Mouse (Mus musculus) embryonic facial prominence, embryonic 14.5 days (tissue): ENCODE measurements around the gene Methig1. TPM values are rescaled to one million over a fixed set of nuclear protein-coding genes. Genes with fewer than 3 reads are reported as not detected.
"Not testable (repeated sequence)": the region's sequence is repeated elsewhere in the genome, so short reads cannot be mapped to it uniquely, and the experiment has no call there.

ENCODE experiments used
- ATAC-seq: fragments of 200-750 bp; cut with Nextera tagmentation; 2 replicates; pipeline ENCODE4 v1.8.0; 2017; ENCODE audit warnings: low read depth, moderate number of reproducible peaks, moderate TSS enrichment
- DNase-seq: peaks from one replicate; pipeline ENCODE4 v3.0.0-alpha.2; 2015; ENCODE audit warnings: low spot score
- H3K27ac ChIP-seq: fragments of 300-500 bp; sonication (generic); replicated peaks from 2 replicates; pipeline ENCODE4 v1.5.1; 2014; ENCODE audit warnings: low read depth, mild to moderate bottlenecking, low read length, moderate library complexity
- H3K27me3 ChIP-seq: fragments of 300-500 bp; sonication (generic); replicated peaks from 2 replicates; pipeline ENCODE4 v1.6.1; 2014; ENCODE audit warnings: low read length; ENCODE audit not compliant: control insufficient read depth, insufficient read depth
- H3K36me3 ChIP-seq: fragments of 300-500 bp; sonication (generic); 2 replicates; pipeline ENCODE4 v1.6.1; 2014; ENCODE audit warnings: low read length, mixed read lengths; ENCODE audit not compliant: control insufficient read depth, insufficient read depth
- H3K4me1 ChIP-seq: fragments of 300-500 bp; sonication (generic); 2 replicates; pipeline ENCODE4 v1.6.1; 2014; ENCODE audit warnings: antibody characterized with exemption, low read length; ENCODE audit not compliant: control insufficient read depth, insufficient read depth
- H3K4me2 ChIP-seq: fragments of 300-500 bp; sonication (generic); 2 replicates; pipeline ENCODE4 v1.6.1; 2014; ENCODE audit warnings: low read depth, mild to moderate bottlenecking, low read length, moderate library complexity, mixed read lengths
- H3K4me3 ChIP-seq: fragments of 300-500 bp; sonication (generic); 2 replicates; pipeline ENCODE4 v1.5.1; 2014; ENCODE audit warnings: low read depth, mild to moderate bottlenecking, low read length
- H3K9ac ChIP-seq: fragments of 300-500 bp; sonication (generic); 2 replicates; pipeline ENCODE4 v1.6.1; 2014; ENCODE audit warnings: low read depth, mild to moderate bottlenecking, low read length, moderate library complexity, mixed read lengths
- H3K9me3 ChIP-seq: fragments of 300-500 bp; sonication (generic); 2 replicates; pipeline ENCODE4 v1.6.1; 2016; ENCODE audit warnings: low read length; ENCODE audit not compliant: control insufficient read depth
- WGBS: fragments of 180-500 bp; shearing (Covaris S2); extraction: QIAGEN DNeasy Blood & Tissue Kit; methylation state at CpG from one replicate; pipeline ENCODE4 v1.1.7; 2014; 5-methylcytosine and 5-hydroxymethylcytosine counted together
- polyA plus RNA-seq: library from polyadenylated mRNA; unstranded; fragments of >200 nt; fragmentation: Nextera tagmentation; extraction: Ambion mirVana; gene quantifications from 2 replicates; pipeline ENCODE4 v1.2.1, GENCODE M21; 2014

The Methig1 gene
- polyA plus RNA-seq, 1 experiment from 2014 or later = not detected

DNA sequence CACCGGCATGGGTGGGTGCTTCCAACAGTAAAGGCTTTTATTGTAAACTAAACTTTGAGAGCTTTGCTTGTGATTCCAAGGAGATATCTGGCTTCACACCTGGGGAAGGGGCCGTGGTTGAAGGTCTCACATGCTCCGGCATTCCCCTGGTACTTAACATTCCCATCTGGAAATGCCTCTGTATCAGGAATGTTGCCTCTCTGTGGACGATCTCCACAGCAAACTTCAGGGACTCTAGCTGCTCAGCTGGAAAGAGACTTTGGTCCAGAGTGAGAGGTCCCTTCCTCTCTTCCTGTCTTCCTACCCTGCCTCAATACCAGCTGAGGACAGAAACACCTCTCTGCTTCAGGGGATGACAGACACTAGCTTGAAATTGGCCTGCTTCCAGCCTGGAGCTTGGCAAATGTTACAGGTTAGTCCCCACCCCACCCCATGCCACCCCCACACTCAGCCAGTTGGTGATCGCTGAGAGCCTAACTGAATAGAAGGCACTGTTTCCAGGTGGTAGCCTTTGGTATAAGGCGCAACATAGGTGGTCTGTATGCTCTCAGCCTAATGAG lies 1.4 kb upstream of the Methig1 start:
- H3K4me2 ChIP-seq = no peak overlapping the region
- no peaks in the 10 kb centered on the region for H3K36me3 ChIP-seq
- DNase-seq = no peak
- H3K9ac ChIP-seq = no peak overlapping the region
- 50% methylated on average over 6 of the region's 6 CpGs for WGBS
- H3K9me3 ChIP-seq = no peaks in the 10 kb centered on the region
- no peak overlapping the region for H3K27ac ChIP-seq
- H3K27me3 ChIP-seq = no peaks in the 10 kb centered on the region
- no peak overlapping the region for H3K4me3 ChIP-seq
- no peak for ATAC-seq
- H3K4me1 ChIP-seq = no peaks in the 10 kb centered on the region

DNA sequence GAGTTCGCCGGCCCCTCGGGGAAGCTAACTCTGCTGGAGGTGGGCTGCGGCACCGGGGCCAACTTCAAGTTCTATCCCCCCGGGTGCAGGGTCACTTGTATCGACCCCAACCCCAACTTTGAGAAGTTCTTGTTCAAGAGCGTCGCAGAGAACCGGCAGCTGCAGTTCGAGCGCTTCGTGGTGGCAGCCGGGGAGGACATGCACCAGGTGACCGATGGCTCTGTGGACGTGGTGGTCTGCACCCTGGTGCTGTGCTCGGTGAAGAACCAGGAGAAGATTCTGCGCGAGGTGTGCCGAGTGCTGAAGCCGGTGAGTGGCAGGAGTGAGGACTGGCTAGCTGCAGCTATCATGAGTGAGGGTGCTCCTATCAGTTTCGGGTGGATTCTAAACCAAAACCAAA lies 450 bp downstream of the Methig1 start:
- WGBS = 94% methylated on average over 6 of the region's 22 CpGs
- H3K4me3 ChIP-seq, ATAC-seq: not testable (repeated sequence)

DNA sequence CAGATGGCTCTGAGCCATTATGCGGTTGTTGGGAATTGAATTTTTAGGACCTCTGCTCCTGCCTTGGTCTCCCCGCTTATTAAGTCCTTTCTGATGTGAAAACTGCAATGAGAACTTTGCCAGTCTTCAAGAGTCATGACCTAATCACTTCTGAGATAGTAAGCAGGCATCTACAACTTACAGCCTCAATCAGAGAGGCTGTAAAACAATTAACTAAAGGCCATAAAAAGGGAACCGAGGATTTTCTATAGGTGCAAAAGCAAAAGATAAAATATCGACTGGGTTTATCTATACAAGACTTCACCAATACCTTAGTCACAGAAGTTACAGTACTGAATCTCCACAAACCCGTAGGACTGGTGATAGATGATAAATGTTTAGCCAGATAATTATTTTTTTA lies 2.9 kb downstream of the Methig1 start:
- H3K9ac ChIP-seq = no peak overlapping the region
- no peaks in the 10 kb centered on the region for H3K4me1 ChIP-seq
- DNase-seq (no peak), ATAC-seq (no peak)
- no peaks in the 10 kb centered on the region for H3K36me3 ChIP-seq
- WGBS = 83% methylated on average over 5 of the region's 5 CpGs
- H3K9me3 ChIP-seq = no peaks in the 10 kb centered on the region
- no peak overlapping the region for H3K4me2 ChIP-seq
- no peak overlapping the region for H3K4me3 ChIP-seq
- no peaks in the 10 kb centered on the region for H3K27me3 ChIP-seq
- no peak overlapping the region for H3K27ac ChIP-seq

More for the DNA sequence above, 450 bp downstream of the Methig1 start:
- H3K36me3 ChIP-seq, H3K27ac ChIP-seq, H3K9me3 ChIP-seq, H3K9ac ChIP-seq, H3K4me1 ChIP-seq, H3K27me3 ChIP-seq, DNase-seq, H3K4me2 ChIP-seq: not testable (repeated sequence)

DNA sequence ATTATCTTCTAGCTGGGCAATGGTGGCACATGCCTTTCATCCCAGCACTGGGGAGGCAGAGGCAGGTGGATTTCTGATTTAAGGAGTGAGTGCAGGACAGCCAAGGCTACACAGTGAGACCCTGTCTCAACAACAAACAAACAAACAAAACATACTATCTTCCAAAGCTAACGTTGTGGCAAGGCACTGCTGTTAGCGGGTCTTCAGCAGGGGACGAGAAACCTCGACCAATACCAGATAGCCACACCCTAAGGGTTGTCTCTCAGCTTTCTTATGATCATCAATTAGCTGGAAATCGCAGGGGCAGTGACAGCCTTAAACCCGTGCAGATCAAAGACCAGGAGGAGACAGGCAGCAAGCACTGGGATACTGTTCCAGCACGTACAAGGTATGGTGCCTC lies 11.3 kb downstream of the Methig1 start, which contains the start of gene Higd1c:
Gene Higd1c, plus strand, starts transcription at position 301 of the 400 bp plus-strand sequence.
- H3K4me2 ChIP-seq = no peak within 1 kb of the TSS
- H3K4me1 ChIP-seq = no peaks in the 10 kb centered on the region
- DNase-seq (no peak), ATAC-seq (no peak)
- H3K27ac ChIP-seq = no peak within 1 kb of the TSS
- 66% methylated on average over 7 of the region's 7 CpGs for WGBS
- no peaks in the 10 kb centered on the region for H3K27me3 ChIP-seq
- no peak within 1 kb of the TSS for H3K9ac ChIP-seq
- H3K4me3 ChIP-seq = no peak within 1 kb of the TSS
- no peaks in the 10 kb centered on the region for H3K36me3 ChIP-seq
- peaks cover 4% of the 10 kb centered on the region; the same call in 1 of the 2 replicates for H3K9me3 ChIP-seq

DNA sequence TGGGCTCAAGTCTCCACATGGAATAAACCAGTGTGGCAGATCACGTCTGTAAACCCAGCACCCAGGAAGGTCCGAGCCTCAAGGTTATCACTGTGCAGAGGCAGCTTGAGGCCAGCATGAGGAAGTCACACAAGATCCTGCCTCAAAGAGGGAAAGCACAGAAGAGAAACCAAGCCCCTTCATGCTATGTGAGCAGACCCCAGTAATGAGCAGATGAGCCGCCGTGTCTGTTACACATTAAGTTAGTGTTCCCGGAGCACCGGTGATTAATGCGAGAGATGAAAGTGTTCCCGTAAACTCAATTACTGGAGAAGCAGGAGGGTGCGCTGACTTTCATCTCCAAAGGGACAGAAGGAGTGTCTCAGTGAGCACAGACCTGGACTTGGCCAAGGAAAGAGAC lies 13.0 kb downstream of the Methig1 start:
- H3K4me2 ChIP-seq = not testable (repeated sequence)

DNA sequence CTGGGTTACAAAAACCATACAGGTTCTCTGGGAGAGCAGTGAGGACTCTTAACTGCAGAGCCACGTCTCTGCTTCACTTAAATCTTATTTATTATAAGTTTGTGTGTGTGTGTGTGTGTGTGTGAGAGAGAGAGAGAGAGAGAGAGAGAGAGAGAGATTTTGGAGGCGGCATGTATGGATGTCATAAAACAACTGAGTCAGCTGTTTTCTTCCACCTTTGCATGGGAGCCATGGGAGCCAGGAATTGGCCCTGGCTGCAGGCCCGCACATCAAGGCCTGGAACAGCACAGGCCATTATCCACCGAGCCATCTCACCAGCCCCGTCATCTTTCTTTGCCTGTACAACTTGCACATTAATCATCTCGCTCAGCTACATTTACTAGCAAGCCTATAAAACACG lies 14.2 kb downstream of the Methig1 start:
- H3K27ac ChIP-seq = no peak overlapping the region
- no peak for ATAC-seq
- WGBS = 82% methylated on average over 7 of the region's 7 CpGs

More for the DNA sequence above, 13.0 kb downstream of the Methig1 start:
- H3K4me1 ChIP-seq, H3K9ac ChIP-seq, H3K9me3 ChIP-seq, H3K27me3 ChIP-seq, H3K27ac ChIP-seq, H3K36me3 ChIP-seq, ATAC-seq, H3K4me3 ChIP-seq, DNase-seq: not testable (repeated sequence)
- WGBS = 28% methylated on average over 9 of the region's 9 CpGs

DNA sequence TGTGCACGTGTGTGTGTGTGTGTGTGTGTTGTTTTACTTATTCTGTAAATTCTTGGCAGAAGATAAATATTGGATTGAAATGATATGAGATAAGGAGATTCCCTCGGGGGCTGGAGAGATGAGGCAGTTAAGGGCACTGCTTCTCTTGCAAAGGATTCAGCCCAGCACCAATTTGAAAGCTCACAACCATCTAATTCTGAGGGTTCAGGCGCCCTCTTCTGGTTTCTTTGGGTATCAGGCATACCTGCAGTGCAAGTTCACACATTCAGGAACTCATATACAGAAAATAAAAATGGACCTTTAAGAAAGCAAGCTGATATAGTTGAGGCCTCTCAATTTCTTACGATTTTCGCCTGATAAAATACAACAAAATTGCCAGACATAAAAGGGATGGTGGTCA lies 22.1 kb downstream of the Methig1 start:
- DNase-seq (peak; percentile 77), ATAC-seq (no peak)
- H3K9ac ChIP-seq = no peak overlapping the region
- H3K9me3 ChIP-seq = 0 out of 2 replicates have a peak, but pooled peaks cover 8% of the 10 kb centered on the region
- H3K36me3 ChIP-seq = no peaks in the 10 kb centered on the region
- WGBS = 34% methylated on average over 5 of the region's 5 CpGs
- H3K4me1 ChIP-seq = no peaks in the 10 kb centered on the region
- H3K4me2 ChIP-seq = no peak overlapping the region
- H3K27me3 ChIP-seq = no peaks in the 10 kb centered on the region
- no peak overlapping the region for H3K4me3 ChIP-seq
- H3K27ac ChIP-seq = no peak overlapping the region

More for the DNA sequence above, 14.2 kb downstream of the Methig1 start:
- Histone ChIP-seq H3K4me1 (no peaks in the 10 kb centered on the region), H3K9me3 (peaks cover 4% of the 10 kb centered on the region; the same call in 1 of the 2 replicates), H3K36me3 (no peaks in the 10 kb centered on the region), H3K4me2 (no peak overlapping the region), H3K9ac (no peak overlapping the region), H3K27me3 (no peaks in the 10 kb centered on the region), H3K4me3 (no peak overlapping the region)
- no peak for DNase-seq

DNA sequence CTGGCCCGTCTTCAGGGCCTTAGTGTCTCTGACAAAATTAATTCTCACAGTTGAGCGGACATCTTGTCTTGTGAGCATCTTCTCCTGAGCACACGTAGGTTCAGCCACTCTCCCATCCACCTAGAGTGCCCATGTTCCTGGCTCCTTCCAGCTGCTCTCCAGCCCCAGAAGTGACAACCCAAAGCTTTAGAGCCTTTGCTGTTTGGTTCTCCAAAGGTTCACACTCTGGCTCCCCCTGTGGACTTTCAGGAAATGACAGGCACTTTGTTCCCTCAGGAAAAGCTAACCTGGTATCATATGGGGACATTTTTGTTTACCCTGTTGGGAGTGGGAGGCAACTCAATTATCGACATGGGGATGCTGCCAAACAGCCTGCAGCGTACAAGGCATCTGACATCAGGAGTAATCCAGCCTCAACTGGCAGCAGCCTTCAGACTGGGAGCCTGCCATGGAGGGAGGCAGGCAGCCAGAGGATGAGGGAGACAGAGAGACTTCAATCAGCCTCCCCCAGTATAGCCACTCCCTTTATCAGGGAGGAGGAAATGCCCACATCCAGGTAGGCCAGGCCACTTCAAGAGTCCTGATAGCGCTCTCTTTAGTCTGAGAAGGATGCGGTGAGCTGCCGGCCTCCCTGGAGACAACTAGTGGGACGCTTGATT lies 25.0 kb downstream of the Methig1 start:
- H3K27me3 ChIP-seq, DNase-seq, H3K4me2 ChIP-seq, H3K4me3 ChIP-seq, H3K4me1 ChIP-seq, H3K36me3 ChIP-seq, H3K9ac ChIP-seq, H3K27ac ChIP-seq, H3K9me3 ChIP-seq: not testable (repeated sequence)
- peak; percentile 30; the same call in 1 of the 2 replicates for ATAC-seq
- 14% methylated on average over 2 of the region's 9 CpGs for WGBS

DNA sequence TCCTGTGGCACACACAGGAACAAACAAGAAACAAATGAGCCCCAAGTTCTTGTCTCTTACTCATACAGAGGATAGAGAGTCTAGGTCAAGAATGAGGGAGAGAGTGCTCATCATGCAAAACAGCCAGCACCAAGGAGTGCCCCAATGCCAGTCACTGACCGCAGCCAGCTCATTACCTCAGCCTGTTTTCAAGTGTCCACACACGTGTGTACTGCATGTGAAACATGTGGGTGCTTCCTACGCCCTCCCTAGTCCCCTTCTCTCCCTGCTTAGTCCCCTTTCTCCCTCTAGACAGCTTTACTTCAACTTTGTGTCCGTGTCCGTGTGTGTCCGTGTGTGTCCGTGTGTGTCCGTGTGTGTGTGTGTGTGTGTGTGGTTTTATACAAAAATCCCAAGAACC lies 26.7 kb downstream of the Methig1 start:
- Histone ChIP-seq H3K4me1 (no peaks in the 10 kb centered on the region), H3K9me3 (no peaks in the 10 kb centered on the region), H3K27me3 (no peaks in the 10 kb centered on the region), H3K36me3 (no peaks in the 10 kb centered on the region), H3K9ac (no peak overlapping the region), H3K27ac (no peak overlapping the region), H3K4me2 (no peak overlapping the region), H3K4me3 (no peak overlapping the region)
- DNase-seq = no peak
- no peak for ATAC-seq
- 85% methylated on average over 8 of the region's 8 CpGs for WGBS
